Comparison of ENCODE assay signal across 8 mouse cellular contexts in genomic region chr2:32235433-32235832, GRCm38 (mm10). TPM values are rescaled to one million over a fixed set of nuclear protein-coding genes. Genes with fewer than 3 reads are reported as not detected.
DNase-seq lines count a peak whose midpoint lies in the region; ATAC-seq and TF ChIP-seq lines count a peak whose summit lies in the region.
"Had no signal": no experiment of that assay in that cellular context is flagged by ENCODE, and none has a peak within 500 bp of the region (broad histone marks: within the 10 kb centered on the region; RNA-seq: fewer than 3 reads in every experiment).

No protein-coding gene starts in this region.

- H3K27me3 ChIP-seq in liver, embryonic 11.5 days (replicated peaks; ENCODE audit: control insufficient read depth, insufficient read depth, low read length): no peaks in the 10 kb centered on the region
- no peaks in the 10 kb centered on the region for H3K27me3 ChIP-seq in embryonic facial prominence, embryonic 13.5 days
- no peaks in the 10 kb centered on the region for H3K27me3 ChIP-seq in intestine, postnatal 0 days (replicated peaks; ENCODE audit: control insufficient read depth, insufficient read depth, low read length)
- H3K27me3 ChIP-seq in neural tube, embryonic 15.5 days (replicated peaks): no peaks in the 10 kb centered on the region

- peaks cover 26% of the 10 kb centered on the region for H3K36me3 ChIP-seq in liver, embryonic 11.5 days (ENCODE audit: control insufficient read depth, insufficient read depth, low read length)
- H3K36me3 ChIP-seq in embryonic facial prominence, embryonic 13.5 days: peaks cover 45% of the 10 kb centered on the region
- peaks cover 42% of the 10 kb centered on the region for H3K36me3 ChIP-seq in intestine, postnatal 0 days (ENCODE audit: control insufficient read depth, insufficient read depth)
- peaks cover 45% of the 10 kb centered on the region for H3K36me3 ChIP-seq in neural tube, embryonic 15.5 days

- peaks cover 12% of the 10 kb centered on the region for H3K4me1 ChIP-seq in liver, embryonic 11.5 days (replicated peaks; ENCODE audit: control insufficient read depth, insufficient read depth, low read length)
- peaks cover 23% of the 10 kb centered on the region for H3K4me1 ChIP-seq in embryonic facial prominence, embryonic 13.5 days
- H3K4me1 ChIP-seq in intestine, postnatal 0 days (replicated peaks; ENCODE audit: control insufficient read depth, insufficient read depth, low read length): 0 out of 2 replicates have a peak, but pooled peaks cover 3% of the 10 kb centered on the region
- peaks cover 26% of the 10 kb centered on the region for H3K4me1 ChIP-seq in neural tube, embryonic 15.5 days

- H3K9me3 ChIP-seq in liver, embryonic 11.5 days (ENCODE audit: control insufficient read depth, low read length): no peaks in the 10 kb centered on the region
- H3K9me3 ChIP-seq in embryonic facial prominence, embryonic 13.5 days: no peaks in the 10 kb centered on the region
- H3K9me3 ChIP-seq in intestine, postnatal 0 days (ENCODE audit: control insufficient read depth): no peaks in the 10 kb centered on the region
- no peaks in the 10 kb centered on the region for H3K9me3 ChIP-seq in neural tube, embryonic 15.5 days (replicated peaks)

- H3K27ac ChIP-seq in liver, embryonic 11.5 days (ENCODE audit: low read depth, low read length): peak overlapping the region; percentile 88
- peak overlapping the region; percentile 94 for H3K27ac ChIP-seq in embryonic facial prominence, embryonic 13.5 days
- no peak overlapping the region for H3K27ac ChIP-seq in intestine, postnatal 0 days (ENCODE audit: low read depth, low read length)
- peak overlapping the region; percentile 79 for H3K27ac ChIP-seq in neural tube, embryonic 15.5 days (replicated peaks)

- peak overlapping the region; percentile 92 for H3K4me2 ChIP-seq in liver, embryonic 11.5 days
- H3K4me2 ChIP-seq in embryonic facial prominence, embryonic 13.5 days: peak overlapping the region; percentile 85
- peak overlapping the region; percentile 89 for H3K4me2 ChIP-seq in intestine, postnatal 0 days (replicated peaks; ENCODE audit: low read depth)
- peak overlapping the region; percentile 89 for H3K4me2 ChIP-seq in neural tube, embryonic 15.5 days

- ATAC-seq in liver, embryonic 11.5 days (replicated peaks; ENCODE audit: low FRiP score): no peak
- no peak for ATAC-seq in embryonic facial prominence, embryonic 13.5 days (ENCODE audit: insufficient number of reproducible peaks, insufficient read depth, low FRiP score, low TSS enrichment, low read depth)
- ATAC-seq in intestine, postnatal 0 days: no peak
- ATAC-seq in neural tube, embryonic 15.5 days (ENCODE audit: low FRiP score): no peak

- no peak for TF ChIP-seq CTCF in intestine, postnatal 0 days (IDR thresholded peaks at IDR 0.05; ENCODE audit: low read depth)

- peak overlapping the region; percentile 79 for H3K9ac ChIP-seq in liver, embryonic 11.5 days (ENCODE audit: low read depth, low read length)
- peak overlapping the region; percentile 80 for H3K9ac ChIP-seq in embryonic facial prominence, embryonic 13.5 days
- no peak overlapping the region for H3K9ac ChIP-seq in intestine, postnatal 0 days (ENCODE audit: low read depth, low read length)
- peak overlapping the region; percentile 59 for H3K9ac ChIP-seq in neural tube, embryonic 15.5 days (replicated peaks)

- WGBS in liver, embryonic 11.5 days: 27% methylated on average over 7 of the region's 7 CpGs
- 30% methylated on average over 7 of the region's 7 CpGs for WGBS in embryonic facial prominence, embryonic 13.5 days
- WGBS in intestine, postnatal 0 days: 18% methylated on average over 7 of the region's 7 CpGs
- WGBS in neural tube, embryonic 15.5 days: 36% methylated on average over 7 of the region's 7 CpGs

- no peak for DNase-seq in liver, embryonic 11.5 days (ENCODE audit: low spot score)
- no peak for DNase-seq in liver
- no peak for DNase-seq in spleen, postnatal 14 days (ENCODE audit: low spot score in 2 of 2)
- no peak for DNase-seq in cerebellum, postnatal 14 days
- DNase-seq: layer of hippocampus, postnatal 36 days had no signal

- peak overlapping the region; percentile 78 for H3K4me3 ChIP-seq in liver, embryonic 11.5 days (ENCODE audit: low read depth, low read length)
- peak overlapping the region; percentile 71 for H3K4me3 ChIP-seq in embryonic facial prominence, embryonic 13.5 days
- peak overlapping the region; percentile 70 for H3K4me3 ChIP-seq in intestine, postnatal 0 days (ENCODE audit: low read depth, low read length)
- peak overlapping the region; percentile 68 for H3K4me3 ChIP-seq in neural tube, embryonic 15.5 days (replicated peaks)

RNA-seq across cellular contexts. Expression of gene Pomt1, which starts 1.0 kb away (rescaled TPM):
- polyA plus RNA-seq in liver, embryonic 11.5 days (2014; fragmentation: Nextera tagmentation; extraction: Ambion mirVana): 35.7 and 37.1 TPM in 2 replicates
- polyA plus RNA-seq in embryonic facial prominence, embryonic 13.5 days (2015; fragmentation: Nextera tagmentation; extraction: Ambion mirVana): 25.1 and 31.3 TPM in 2 replicates
- 9.2 and 10.7 TPM in 2 replicates for polyA plus RNA-seq in intestine, postnatal 0 days (2015; fragmentation: Nextera tagmentation; extraction: Ambion mirVana)
- polyA plus RNA-seq in neural tube, embryonic 15.5 days (2015; fragmentation: Nextera tagmentation; extraction: Ambion mirVana): 30.7 and 30.9 TPM in 2 replicates

RNA-seq across cellular contexts. Expression of gene Uck1, which starts 24.5 kb away (rescaled TPM):
- polyA plus RNA-seq in liver, embryonic 11.5 days (2014; fragmentation: Nextera tagmentation; extraction: Ambion mirVana): 57.3 and 59.5 TPM in 2 replicates
- 68.9 and 69.4 TPM in 2 replicates for polyA plus RNA-seq in embryonic facial prominence, embryonic 13.5 days (2015; fragmentation: Nextera tagmentation; extraction: Ambion mirVana)
- polyA plus RNA-seq in intestine, postnatal 0 days (2015; fragmentation: Nextera tagmentation; extraction: Ambion mirVana): 74.1 and 80.0 TPM in 2 replicates
- polyA plus RNA-seq in neural tube, embryonic 15.5 days (2015; fragmentation: Nextera tagmentation; extraction: Ambion mirVana): 88.6 and 95.8 TPM in 2 replicates

RNA-seq across cellular contexts. Expression of gene Golga2, which starts 51.8 kb away (rescaled TPM):
- polyA plus RNA-seq in liver, embryonic 11.5 days (2014; fragmentation: Nextera tagmentation; extraction: Ambion mirVana): 18.8 and 19.7 TPM in 2 replicates
- polyA plus RNA-seq in embryonic facial prominence, embryonic 13.5 days (2015; fragmentation: Nextera tagmentation; extraction: Ambion mirVana): 25.6 and 31.2 TPM in 2 replicates
- 15.2 and 18.1 TPM in 2 replicates for polyA plus RNA-seq in intestine, postnatal 0 days (2015; fragmentation: Nextera tagmentation; extraction: Ambion mirVana)
- polyA plus RNA-seq in neural tube, embryonic 15.5 days (2015; fragmentation: Nextera tagmentation; extraction: Ambion mirVana): 27.5 and 31.3 TPM in 2 replicates

RNA-seq across cellular contexts. Expression of gene Swi5, which starts 52.4 kb away (rescaled TPM):
- 369 and 385 TPM in 2 replicates for polyA plus RNA-seq in liver, embryonic 11.5 days (2014; fragmentation: Nextera tagmentation; extraction: Ambion mirVana)
- 497 and 538 TPM in 2 replicates for polyA plus RNA-seq in embryonic facial prominence, embryonic 13.5 days (2015; fragmentation: Nextera tagmentation; extraction: Ambion mirVana)
- polyA plus RNA-seq in intestine, postnatal 0 days (2015; fragmentation: Nextera tagmentation; extraction: Ambion mirVana): 255 and 271 TPM in 2 replicates
- 421 and 448 TPM in 2 replicates for polyA plus RNA-seq in neural tube, embryonic 15.5 days (2015; fragmentation: Nextera tagmentation; extraction: Ambion mirVana)
